Mouse (Mus musculus): Measurements from ENCODE around the gene Fam107b. TPM values are rescaled to one million over a fixed set of nuclear protein-coding genes. Genes with fewer than 3 reads are reported as not detected.
A peak's percentile ranks its signal among the peaks of the same experiment; 100 is the strongest.

Fam107b gene
- polyA plus RNA-seq, 1 experiment from 2014 or later, result 36.0 TPM

DNA sequence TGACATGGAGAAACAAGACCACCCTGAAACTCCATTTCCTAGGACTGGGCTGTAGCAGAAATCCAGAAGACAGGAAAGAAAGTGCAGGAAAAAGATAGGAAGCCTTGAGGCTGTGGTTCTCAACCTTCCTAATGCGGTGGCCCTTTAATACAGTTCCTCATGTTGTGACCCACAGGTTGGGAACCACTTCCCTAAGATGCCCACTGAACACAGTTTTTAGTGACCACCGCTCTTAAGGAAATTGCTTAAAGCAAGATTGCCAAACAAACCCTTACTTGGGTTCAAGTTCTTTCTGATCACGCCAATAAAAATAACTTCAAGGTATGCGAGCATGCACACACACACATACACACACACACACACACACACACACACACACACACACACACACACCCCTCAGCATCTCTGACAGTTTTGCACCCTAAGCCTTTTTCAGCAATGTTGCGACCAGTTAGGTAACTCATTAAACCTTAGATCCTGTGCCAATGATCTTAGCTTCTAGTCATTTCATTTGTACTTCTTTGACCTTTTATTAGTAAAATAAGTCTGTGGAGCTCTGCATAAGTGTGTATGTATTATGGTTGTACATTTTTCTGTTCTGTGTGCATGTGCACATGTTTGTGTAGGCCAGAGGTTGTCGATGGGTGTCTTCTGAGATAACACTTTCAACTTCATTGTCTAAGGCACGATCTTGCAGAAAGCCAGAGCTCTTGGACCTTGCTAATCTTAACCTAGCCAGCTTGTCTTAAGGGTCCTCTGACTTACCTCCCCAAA is 53.1 kb downstream of the Fam107b start:
- H3K9me3 ChIP-seq (ENCODE audit: control insufficient read depth, low read length), result no peaks in the 10 kb centered on the region
- H3K4me1 ChIP-seq (replicated peaks; ENCODE audit: control insufficient read depth, insufficient read depth, low read length), result no peaks in the 10 kb centered on the region; the same call in 1 of the 2 replicates
- no peak overlapping the region for H3K27ac ChIP-seq (ENCODE audit: low read depth, low read length)
- ATAC-seq (replicated peaks; ENCODE audit: low FRiP score) (no peak), DNase-seq (ENCODE audit: low spot score) (no peak)
- WGBS, result 77% methylated on average over 7 of the region's 7 CpGs
- no peak overlapping the region for H3K4me3 ChIP-seq (ENCODE audit: low read depth, low read length)
- H3K27me3 ChIP-seq (replicated peaks; ENCODE audit: control insufficient read depth, insufficient read depth, low read length), result no peaks in the 10 kb centered on the region
- H3K4me2 ChIP-seq, result no peak overlapping the region
- no peak overlapping the region for H3K9ac ChIP-seq (ENCODE audit: low read depth, low read length)
- H3K36me3 ChIP-seq (ENCODE audit: control insufficient read depth, insufficient read depth, low read length), result no peaks in the 10 kb centered on the region

DNA sequence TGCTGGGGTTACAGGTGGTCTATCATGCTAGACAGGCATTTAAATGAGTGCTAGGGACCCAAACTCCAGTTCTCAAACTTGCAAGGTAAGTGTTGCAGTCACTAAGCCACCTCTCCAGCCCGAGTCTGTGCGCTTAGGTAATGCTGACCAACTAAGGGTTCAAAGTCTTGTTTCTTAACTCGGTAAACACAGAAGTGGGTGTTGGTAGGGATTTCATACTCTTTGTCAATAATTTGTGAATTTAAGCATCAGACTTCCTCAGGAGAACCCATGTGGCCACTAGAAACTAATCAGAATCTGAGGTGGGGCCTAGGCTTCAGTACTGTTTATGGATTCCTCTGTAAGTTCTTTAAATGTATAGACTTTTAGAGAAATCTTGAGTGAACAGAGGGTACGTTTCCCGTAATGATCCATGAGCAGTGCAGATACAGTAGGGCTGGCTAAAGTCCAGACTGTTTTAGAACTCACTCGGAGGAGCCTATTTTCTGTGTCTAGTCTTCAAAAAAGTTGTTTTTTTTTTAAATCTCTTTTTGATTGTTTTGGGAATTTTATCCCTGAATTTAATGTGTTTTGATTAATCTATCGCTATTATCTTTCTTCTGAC is 53.8 kb downstream of the Fam107b start:
- Histone ChIP-seq H3K4me3 (ENCODE audit: low read depth, low read length) (no peak overlapping the region), H3K9ac (ENCODE audit: low read depth, low read length) (no peak overlapping the region), H3K4me1 (replicated peaks; ENCODE audit: control insufficient read depth, insufficient read depth, low read length) (no peaks in the 10 kb centered on the region; the same call in 1 of the 2 replicates), H3K27ac (ENCODE audit: low read depth, low read length) (no peak overlapping the region), H3K27me3 (replicated peaks; ENCODE audit: control insufficient read depth, insufficient read depth, low read length) (no peaks in the 10 kb centered on the region), H3K9me3 (ENCODE audit: control insufficient read depth, low read length) (no peaks in the 10 kb centered on the region), H3K36me3 (ENCODE audit: control insufficient read depth, insufficient read depth, low read length) (no peaks in the 10 kb centered on the region), H3K4me2 (no peak overlapping the region)
- 81% methylated on average over 7 of the region's 7 CpGs for WGBS
- ATAC-seq (replicated peaks; ENCODE audit: low FRiP score) (0 out of 2 replicates have a peak, but pooled peaks have one; percentile 20), DNase-seq (ENCODE audit: low spot score) (no peak)

DNA sequence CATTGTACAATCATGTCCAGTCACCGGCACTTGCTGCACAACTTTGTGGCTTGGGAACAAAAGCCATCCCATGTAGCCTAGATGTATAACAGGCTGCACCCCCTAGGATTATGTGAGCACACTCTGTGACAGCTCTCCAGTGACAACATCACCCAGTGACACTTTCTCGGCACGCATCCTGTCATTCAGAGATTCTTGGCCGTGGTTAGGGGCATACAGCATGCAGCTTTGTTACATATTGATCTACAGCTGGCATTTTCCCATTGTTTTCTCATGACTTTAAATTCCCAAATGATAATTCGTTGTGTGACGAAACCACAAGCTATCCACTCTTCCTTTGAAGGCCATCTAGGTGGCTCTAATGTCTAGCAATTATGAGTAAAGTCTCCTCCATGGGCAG is 58.8 kb downstream of the Fam107b start:
- H3K9me3 ChIP-seq (ENCODE audit: control insufficient read depth, low read length), result no peaks in the 10 kb centered on the region
- WGBS, result 83% methylated on average over 6 of the region's 6 CpGs
- ATAC-seq (replicated peaks; ENCODE audit: low FRiP score), result no peak

DNA sequence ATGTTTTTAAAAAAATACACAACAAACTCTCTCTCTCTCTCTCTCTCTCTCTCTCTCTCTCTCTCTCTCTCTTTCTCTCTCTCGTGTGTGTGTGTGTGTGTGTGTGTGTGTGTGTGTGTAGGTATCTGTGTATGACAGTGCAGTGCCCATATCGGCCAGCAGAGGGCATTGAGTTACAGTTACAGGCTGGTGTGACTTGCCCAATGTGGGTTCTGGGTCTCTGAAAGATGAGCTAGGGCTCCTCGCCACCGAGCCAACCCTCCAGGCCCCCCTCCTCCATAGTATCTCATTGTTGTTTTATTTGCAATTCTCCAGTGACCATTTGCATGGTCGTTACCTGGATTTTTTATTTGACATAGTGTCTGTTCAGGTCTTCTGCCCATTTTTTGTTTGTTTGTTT is 59.5 kb downstream of the Fam107b start:
- Histone ChIP-seq H3K27me3 (replicated peaks; ENCODE audit: control insufficient read depth, insufficient read depth, low read length) (no peaks in the 10 kb centered on the region), H3K9me3 (ENCODE audit: control insufficient read depth, low read length) (no peaks in the 10 kb centered on the region), H3K4me1 (replicated peaks; ENCODE audit: control insufficient read depth, insufficient read depth, low read length) (no peaks in the 10 kb centered on the region), H3K27ac (ENCODE audit: low read depth, low read length) (no peak overlapping the region), H3K36me3 (ENCODE audit: control insufficient read depth, insufficient read depth, low read length) (no peaks in the 10 kb centered on the region), H3K9ac (ENCODE audit: low read depth, low read length) (no peak overlapping the region), H3K4me3 (ENCODE audit: low read depth, low read length) (no peak overlapping the region), H3K4me2 (no peak overlapping the region)
- no peak for ATAC-seq (replicated peaks; ENCODE audit: low FRiP score)
- no peak for DNase-seq (ENCODE audit: low spot score)
- WGBS, result 80% methylated on average over 5 of the region's 5 CpGs

More for the DNA sequence above, 58.8 kb downstream of the Fam107b start:
- Histone ChIP-seq H3K4me1 (replicated peaks; ENCODE audit: control insufficient read depth, insufficient read depth, low read length) (no peaks in the 10 kb centered on the region), H3K27ac (ENCODE audit: low read depth, low read length) (no peak overlapping the region), H3K36me3 (ENCODE audit: control insufficient read depth, insufficient read depth, low read length) (no peaks in the 10 kb centered on the region), H3K4me3 (ENCODE audit: low read depth, low read length) (no peak overlapping the region), H3K27me3 (replicated peaks; ENCODE audit: control insufficient read depth, insufficient read depth, low read length) (no peaks in the 10 kb centered on the region), H3K4me2 (no peak overlapping the region), H3K9ac (ENCODE audit: low read depth, low read length) (no peak overlapping the region)
- no peak for DNase-seq (ENCODE audit: low spot score)

DNA sequence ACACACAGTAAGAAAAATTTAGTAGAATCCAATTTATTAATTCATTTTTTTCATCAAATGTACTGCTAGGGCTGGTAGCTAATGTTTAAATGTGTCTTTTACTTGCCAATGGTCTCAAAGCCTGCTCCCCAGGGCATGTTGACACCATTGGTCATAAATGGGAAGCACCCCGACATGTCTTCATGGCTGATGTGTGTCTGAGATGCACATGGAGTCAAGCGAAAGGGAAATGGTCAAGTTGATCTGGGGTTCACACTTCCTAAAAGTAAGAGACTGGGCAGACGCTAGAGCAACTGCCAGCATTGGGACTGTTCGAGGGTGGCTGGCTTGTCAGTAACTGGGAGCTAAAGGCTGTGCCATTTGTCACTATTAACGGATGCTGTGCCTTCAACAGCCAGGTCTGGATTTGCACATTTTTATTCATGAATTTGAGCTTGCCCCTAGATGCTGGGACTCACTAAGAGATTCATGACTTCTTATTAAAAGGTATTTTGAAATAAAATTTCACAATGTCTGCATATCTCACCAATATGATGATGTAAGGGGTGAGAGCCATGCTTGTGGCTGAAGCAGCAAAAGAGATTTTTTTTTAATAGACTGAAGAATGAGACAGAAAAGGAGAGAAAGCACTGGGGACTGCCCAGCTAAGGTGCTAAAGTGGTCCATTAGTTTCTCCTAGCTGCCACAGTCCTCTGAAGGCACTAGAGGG is 60.6 kb downstream of the Fam107b start:
- Histone ChIP-seq H3K4me1 (replicated peaks; ENCODE audit: control insufficient read depth, insufficient read depth, low read length) (no peaks in the 10 kb centered on the region), H3K36me3 (ENCODE audit: control insufficient read depth, insufficient read depth, low read length) (no peaks in the 10 kb centered on the region), H3K9ac (ENCODE audit: low read depth, low read length) (no peak overlapping the region), H3K4me2 (no peak overlapping the region), H3K4me3 (ENCODE audit: low read depth, low read length) (no peak overlapping the region), H3K27ac (ENCODE audit: low read depth, low read length) (no peak overlapping the region), H3K9me3 (ENCODE audit: control insufficient read depth, low read length) (no peaks in the 10 kb centered on the region), H3K27me3 (replicated peaks; ENCODE audit: control insufficient read depth, insufficient read depth, low read length) (no peaks in the 10 kb centered on the region)
- WGBS, result 71% methylated on average over 5 of the region's 5 CpGs
- ATAC-seq (replicated peaks; ENCODE audit: low FRiP score) (no peak), DNase-seq (ENCODE audit: low spot score) (no peak)

DNA sequence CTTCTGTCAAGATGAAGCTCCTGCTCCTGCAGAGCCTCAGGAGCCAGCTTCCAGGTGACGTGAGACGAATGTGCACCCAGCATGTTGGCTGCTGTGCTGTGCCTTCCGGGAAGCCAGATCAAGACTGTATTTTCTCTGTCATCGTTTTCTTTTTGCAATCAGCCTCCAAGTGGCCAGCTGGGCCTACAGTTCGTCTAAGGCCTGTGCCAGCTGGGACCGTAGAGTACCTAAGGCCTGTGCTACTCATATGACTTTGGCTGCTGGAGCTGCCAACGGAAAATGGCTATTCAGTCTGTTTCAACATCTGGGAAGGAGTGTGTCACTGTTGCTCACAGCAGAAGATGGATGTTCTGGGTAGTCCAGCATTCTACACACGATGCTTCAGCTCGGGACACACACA is 62.8 kb downstream of the Fam107b start:
- 79% methylated on average over 9 of the region's 9 CpGs for WGBS
- Histone ChIP-seq H3K27ac (ENCODE audit: low read depth, low read length) (no peak overlapping the region), H3K27me3 (replicated peaks; ENCODE audit: control insufficient read depth, insufficient read depth, low read length) (no peaks in the 10 kb centered on the region), H3K4me3 (ENCODE audit: low read depth, low read length) (no peak overlapping the region), H3K36me3 (ENCODE audit: control insufficient read depth, insufficient read depth, low read length) (no peaks in the 10 kb centered on the region), H3K9ac (ENCODE audit: low read depth, low read length) (no peak overlapping the region), H3K4me2 (no peak overlapping the region), H3K4me1 (replicated peaks; ENCODE audit: control insufficient read depth, insufficient read depth, low read length) (no peaks in the 10 kb centered on the region), H3K9me3 (ENCODE audit: control insufficient read depth, low read length) (no peaks in the 10 kb centered on the region)
- ATAC-seq (replicated peaks; ENCODE audit: low FRiP score), result no peak
- no peak for DNase-seq (ENCODE audit: low spot score)

DNA sequence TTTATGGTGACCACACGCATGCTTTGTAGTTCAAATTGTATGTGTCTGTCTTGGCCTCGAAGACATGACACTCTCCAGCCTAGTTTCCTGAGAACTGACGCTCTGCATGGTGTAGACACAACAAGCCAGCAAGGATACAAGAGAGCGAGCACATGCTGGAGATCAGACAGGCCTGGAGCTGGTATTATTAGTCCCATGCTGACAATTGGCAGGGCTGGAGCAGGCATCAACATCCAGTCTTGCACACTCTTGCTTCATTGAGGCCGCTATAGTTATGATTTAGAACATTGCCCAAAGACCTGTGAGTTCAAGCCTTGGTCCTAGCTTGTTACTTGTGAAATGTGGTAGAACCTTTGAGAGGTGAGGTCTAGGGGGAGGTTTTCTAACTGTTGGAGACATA is 66.5 kb downstream of the Fam107b start:
- Histone ChIP-seq H3K4me2 (no peak overlapping the region), H3K27ac (ENCODE audit: low read depth, low read length) (no peak overlapping the region), H3K9me3 (ENCODE audit: control insufficient read depth, low read length) (no peaks in the 10 kb centered on the region), H3K9ac (ENCODE audit: low read depth, low read length) (no peak overlapping the region), H3K27me3 (replicated peaks; ENCODE audit: control insufficient read depth, insufficient read depth, low read length) (no peaks in the 10 kb centered on the region), H3K36me3 (ENCODE audit: control insufficient read depth, insufficient read depth, low read length) (no peaks in the 10 kb centered on the region), H3K4me3 (ENCODE audit: low read depth, low read length) (no peak overlapping the region), H3K4me1 (replicated peaks; ENCODE audit: control insufficient read depth, insufficient read depth, low read length) (no peaks in the 10 kb centered on the region)
- WGBS, result 80% methylated on average over 5 of the region's 5 CpGs
- ATAC-seq (replicated peaks; ENCODE audit: low FRiP score) (no peak), DNase-seq (ENCODE audit: low spot score) (no peak)

DNA sequence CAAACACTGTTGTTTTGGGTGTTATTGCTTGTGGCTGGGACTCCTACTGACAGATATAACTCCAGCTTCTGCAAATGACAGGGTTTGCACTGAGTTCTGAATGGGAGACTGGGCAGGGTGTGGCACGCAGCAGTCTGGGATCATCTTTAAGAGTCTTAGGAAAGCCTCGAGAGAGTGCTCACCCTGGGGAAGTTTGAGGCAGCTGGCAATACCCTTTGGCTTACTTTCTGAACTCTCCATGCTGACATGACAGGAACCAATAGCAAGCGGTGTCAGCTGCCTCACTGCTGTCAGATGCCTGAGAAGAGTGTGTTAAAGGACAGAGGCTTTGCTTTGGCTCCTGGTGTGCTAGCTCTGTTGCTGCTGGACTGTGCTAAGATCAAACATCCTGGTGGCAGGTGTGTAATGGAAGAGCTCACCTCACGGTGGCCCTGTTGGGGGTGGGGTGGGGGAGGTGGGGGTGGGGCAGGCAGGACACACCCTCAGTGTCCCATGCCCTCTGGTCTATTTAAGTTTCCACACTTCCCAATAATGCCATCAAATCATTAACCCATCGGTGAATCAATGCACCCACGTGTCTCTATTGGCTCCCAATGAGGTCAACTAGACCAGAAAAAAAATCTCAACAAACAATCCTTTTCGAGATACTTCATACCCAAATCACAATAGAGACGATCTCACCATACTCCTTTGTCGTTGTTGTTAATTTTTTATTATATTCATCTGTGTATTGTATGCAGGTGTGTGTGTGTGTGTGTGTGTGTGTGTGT is 70.9 kb downstream of the Fam107b start:
- Histone ChIP-seq H3K4me3 (ENCODE audit: low read depth, low read length) (no peak overlapping the region), H3K9me3 (ENCODE audit: control insufficient read depth, low read length) (no peaks in the 10 kb centered on the region), H3K36me3 (ENCODE audit: control insufficient read depth, insufficient read depth, low read length) (no peaks in the 10 kb centered on the region), H3K27me3 (replicated peaks; ENCODE audit: control insufficient read depth, insufficient read depth, low read length) (no peaks in the 10 kb centered on the region), H3K4me2 (no peak overlapping the region), H3K27ac (ENCODE audit: low read depth, low read length) (no peak overlapping the region), H3K4me1 (replicated peaks; ENCODE audit: control insufficient read depth, insufficient read depth, low read length) (no peaks in the 10 kb centered on the region), H3K9ac (ENCODE audit: low read depth, low read length) (no peak overlapping the region)
- DNase-seq (ENCODE audit: low spot score) (no peak), ATAC-seq (replicated peaks; ENCODE audit: low FRiP score) (no peak)
- 77% methylated on average over 9 of the region's 9 CpGs for WGBS
